Mouse (Mus musculus): ENCODE results near the gene Tsga10. TPM values are rescaled to one million over a fixed set of nuclear protein-coding genes. Genes with fewer than 3 reads are reported as not detected.

Tsga10 gene
- polyA plus RNA-seq, 1 experiment from 2014 or later, result 4.1 TPM

DNA sequence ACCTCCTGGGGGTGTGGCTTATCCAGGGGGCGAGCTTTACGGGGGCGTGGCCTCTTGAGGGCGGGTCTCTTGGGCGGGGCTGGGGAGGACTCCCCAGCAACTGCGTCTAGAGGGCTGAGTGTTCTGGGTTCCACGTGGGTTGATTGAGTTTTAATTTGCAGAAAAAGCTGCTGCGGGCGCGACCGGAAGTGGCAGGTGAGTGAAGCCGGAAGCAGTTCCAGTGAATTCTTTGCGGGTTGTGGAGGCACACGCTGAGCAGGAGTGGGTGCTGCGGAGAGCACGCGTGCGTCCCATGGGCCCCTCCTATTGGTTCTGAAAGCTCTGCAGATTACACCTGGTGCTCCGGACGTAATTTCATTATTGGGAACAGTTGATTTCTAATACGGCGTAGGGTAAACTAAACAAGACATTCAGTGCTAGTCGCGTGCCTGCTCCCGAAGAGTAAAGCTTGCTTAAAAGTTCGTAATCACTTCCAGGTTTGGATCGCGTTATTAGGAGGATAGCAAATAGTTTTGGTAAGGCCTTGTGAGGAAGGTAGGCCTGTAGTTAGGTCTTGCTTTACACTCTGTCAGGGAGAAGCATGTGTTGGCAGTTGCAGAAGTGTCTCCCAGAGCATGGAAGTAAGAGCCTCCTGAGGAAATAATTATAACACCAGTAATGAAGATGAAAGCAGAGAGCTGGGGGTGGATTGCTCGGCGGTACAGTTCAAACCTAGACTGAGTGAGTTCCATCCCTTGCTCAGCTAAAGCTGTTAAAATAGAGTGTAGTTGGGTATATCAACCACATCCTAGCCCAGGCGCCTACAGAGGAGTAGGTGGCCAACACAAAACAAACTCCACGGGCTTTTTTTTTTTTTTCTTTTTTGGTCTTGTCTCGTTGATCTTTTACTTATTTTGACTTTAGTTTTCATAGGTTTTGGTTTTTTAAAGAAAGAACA, 6.2 kb upstream of the Tsga10 start:
- DNase-seq (ENCODE audit: low spot score), result peak; percentile 91
- Histone ChIP-seq H3K9me3 (peaks cover 5% of the 10 kb centered on the region; the same call in 1 of the 2 replicates), H3K27ac (peak overlapping the region; percentile 83), H3K36me3 (peaks cover 29% of the 10 kb centered on the region), H3K27me3 (ENCODE audit: insufficient read depth, poor library complexity, severe bottlenecking) (0 out of 2 replicates have a peak, but pooled peaks cover 6% of the 10 kb centered on the region), H3K4me3 (peak overlapping the region; percentile 69), H3K4me1 (peaks cover 3% of the 10 kb centered on the region; the same call in 1 of the 2 replicates)
- 6% methylated on average over 33 of the region's 33 CpGs for WGBS

DNA sequence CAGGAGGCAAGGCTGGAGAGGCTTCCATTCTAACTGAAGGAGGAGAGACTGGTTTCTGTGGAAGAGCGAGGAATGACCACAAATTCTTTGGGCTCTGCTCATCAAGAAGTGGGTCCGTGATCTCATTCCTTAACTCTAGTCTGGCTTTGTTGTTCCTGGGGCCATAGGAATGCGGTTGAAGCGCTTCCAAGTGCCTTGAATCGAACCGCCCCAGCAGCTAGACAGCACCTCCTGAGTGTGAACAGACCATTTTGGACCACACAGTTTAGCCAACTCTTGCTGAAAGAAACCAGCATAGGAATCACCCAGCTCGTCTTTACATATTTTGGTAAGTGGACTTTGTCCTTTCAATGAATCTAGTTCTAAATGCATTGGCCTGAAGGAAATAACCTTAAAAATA, 5.5 kb upstream of the Tsga10 start, which contains the start of gene Lipt1:
Lipt1 (plus strand) TSS at position 35 of the 400 bp plus-strand sequence.
- peaks cover 22% of the 10 kb centered on the region for H3K36me3 ChIP-seq
- 8% methylated on average over 7 of the region's 7 CpGs for WGBS
- peak; percentile 83 for DNase-seq (ENCODE audit: low spot score)
- H3K27ac ChIP-seq, result peak within 1 kb of the TSS; percentile 83
- peak within 1 kb of the TSS; percentile 69 for H3K4me3 ChIP-seq
- peaks cover 5% of the 10 kb centered on the region; the same call in 1 of the 2 replicates for H3K9me3 ChIP-seq
- peaks cover 3% of the 10 kb centered on the region; the same call in 1 of the 2 replicates for H3K4me1 ChIP-seq
- 0 out of 2 replicates have a peak, but pooled peaks cover 6% of the 10 kb centered on the region for H3K27me3 ChIP-seq (ENCODE audit: insufficient read depth, poor library complexity, severe bottlenecking)

DNA sequence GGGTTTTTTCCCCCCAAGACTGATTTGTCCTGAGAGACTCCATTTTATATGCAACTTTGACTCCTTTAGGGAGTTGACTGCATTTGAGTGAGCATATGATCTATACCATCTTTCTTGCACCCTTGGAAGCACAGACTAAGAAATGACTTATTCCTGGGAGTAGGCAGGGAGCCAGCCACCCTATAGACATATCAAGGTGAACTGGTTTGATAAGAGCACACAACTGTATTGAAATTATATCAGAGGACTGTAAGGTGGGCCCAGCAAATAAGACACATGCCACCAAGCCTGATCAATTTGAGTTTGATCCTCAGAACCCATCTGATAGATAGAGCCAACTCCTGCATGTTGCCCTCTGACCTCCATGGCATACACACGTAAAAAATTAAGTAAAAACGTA, 3.1 kb upstream of the Tsga10 start:
- H3K4me1 ChIP-seq, result peaks cover 3% of the 10 kb centered on the region; the same call in 1 of the 2 replicates
- H3K27ac ChIP-seq, result no peak overlapping the region
- H3K27me3 ChIP-seq (ENCODE audit: insufficient read depth, poor library complexity, severe bottlenecking), result 0 out of 2 replicates have a peak, but pooled peaks cover 6% of the 10 kb centered on the region
- no peaks in the 10 kb centered on the region for H3K9me3 ChIP-seq
- no peak for DNase-seq (ENCODE audit: low spot score)
- 0 out of 2 replicates have a peak, but pooled peaks cover 2% of the 10 kb centered on the region for H3K36me3 ChIP-seq
- 49% methylated on average over 2 of the region's 2 CpGs for WGBS
- no peak overlapping the region for H3K4me3 ChIP-seq

DNA sequence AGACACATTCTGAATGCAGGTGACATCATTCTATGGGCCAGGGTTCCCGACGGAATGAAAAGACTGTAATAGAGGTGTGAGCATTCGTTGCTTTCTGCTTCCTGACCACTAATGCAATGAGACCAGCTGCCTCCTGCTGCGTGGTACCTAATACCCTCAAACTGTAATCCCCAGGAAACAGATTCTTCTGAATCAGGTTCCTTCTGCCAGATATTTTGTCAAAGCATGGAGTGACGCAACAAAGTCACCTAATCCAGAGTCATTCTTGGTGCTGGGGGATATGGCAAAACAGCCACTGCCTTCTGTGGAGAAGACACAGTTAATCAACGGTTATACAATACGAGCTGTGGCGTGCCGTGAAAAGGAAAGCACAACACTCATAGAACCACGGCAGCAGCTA, 2.4 kb upstream of the Tsga10 start:
- Histone ChIP-seq H3K4me3 (no peak overlapping the region), H3K36me3 (no peaks in the 10 kb centered on the region), H3K27ac (no peak overlapping the region), H3K4me1 (peaks cover 3% of the 10 kb centered on the region; the same call in 1 of the 2 replicates), H3K27me3 (ENCODE audit: insufficient read depth, poor library complexity, severe bottlenecking) (0 out of 2 replicates have a peak, but pooled peaks cover 6% of the 10 kb centered on the region), H3K9me3 (no peaks in the 10 kb centered on the region)
- 61% methylated on average over 10 of the region's 10 CpGs for WGBS
- no peak for DNase-seq (ENCODE audit: low spot score)

DNA sequence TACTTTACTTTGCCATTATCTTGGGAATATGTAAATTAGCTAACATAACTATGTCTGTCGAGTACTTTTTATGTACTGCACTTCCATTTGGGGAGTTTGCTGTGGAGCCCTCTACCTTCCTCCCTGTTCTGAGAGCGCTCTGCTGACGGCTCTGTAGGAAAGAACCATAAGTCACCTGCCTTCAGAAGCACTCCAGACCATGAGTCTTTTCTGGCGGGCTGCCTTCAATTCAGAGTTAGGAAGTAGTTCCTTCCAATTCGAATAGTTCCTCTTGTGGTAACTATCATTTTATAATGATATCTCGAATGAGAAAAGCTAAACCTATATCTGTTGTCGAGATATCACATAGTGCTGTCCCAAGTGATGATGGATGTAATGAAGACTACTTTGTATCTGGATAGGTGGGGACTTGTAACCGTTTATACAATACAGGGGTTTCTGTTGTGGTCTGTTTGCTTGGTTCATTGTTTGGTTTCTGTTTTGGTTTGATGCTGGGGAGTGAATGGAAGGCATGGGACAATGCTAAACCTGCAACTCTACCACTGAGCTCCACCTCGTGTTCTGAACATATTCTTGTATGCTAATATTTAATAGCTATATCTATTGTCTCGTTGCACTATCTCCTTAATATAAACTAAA, 1.6 kb upstream of the Tsga10 start:
- Histone ChIP-seq H3K4me1 (peaks cover 3% of the 10 kb centered on the region; the same call in 1 of the 2 replicates), H3K36me3 (no peaks in the 10 kb centered on the region), H3K4me3 (no peak overlapping the region), H3K27ac (no peak overlapping the region), H3K9me3 (no peaks in the 10 kb centered on the region), H3K27me3 (ENCODE audit: insufficient read depth, poor library complexity, severe bottlenecking) (0 out of 2 replicates have a peak, but pooled peaks cover 6% of the 10 kb centered on the region)
- DNase-seq (ENCODE audit: low spot score), result no peak
- WGBS, result 65% methylated on average over 10 of the region's 10 CpGs

DNA sequence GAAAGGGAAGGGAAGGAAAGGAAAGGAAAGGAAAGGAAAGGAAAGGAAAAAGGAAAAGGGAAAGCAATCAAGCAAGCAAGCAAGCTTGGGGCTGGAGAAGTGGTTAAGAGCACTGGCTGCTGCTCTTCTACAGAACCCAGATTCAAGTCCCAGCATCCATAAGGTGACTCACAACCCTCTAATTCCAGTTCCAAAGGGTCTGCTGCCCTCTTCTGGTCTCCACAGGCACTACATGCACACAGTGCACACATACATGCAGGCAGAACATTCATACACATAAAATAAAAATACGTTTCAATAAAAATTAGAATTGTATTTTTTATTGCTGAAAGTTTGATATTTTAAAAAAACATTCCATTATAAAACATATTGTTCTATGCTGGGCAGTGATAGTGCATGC, 827 bp upstream of the Tsga10 start:
- no peak for DNase-seq (ENCODE audit: low spot score)
- no peaks in the 10 kb centered on the region for H3K36me3 ChIP-seq
- no peaks in the 10 kb centered on the region for H3K9me3 ChIP-seq
- peaks cover 3% of the 10 kb centered on the region; the same call in 1 of the 2 replicates for H3K4me1 ChIP-seq
- 0 out of 2 replicates have a peak, but pooled peaks cover 6% of the 10 kb centered on the region for H3K27me3 ChIP-seq (ENCODE audit: insufficient read depth, poor library complexity, severe bottlenecking)
- no peak overlapping the region for H3K4me3 ChIP-seq
- 63% methylated on average over 1 of the region's 1 CpGs for WGBS
- H3K27ac ChIP-seq, result no peak overlapping the region

DNA sequence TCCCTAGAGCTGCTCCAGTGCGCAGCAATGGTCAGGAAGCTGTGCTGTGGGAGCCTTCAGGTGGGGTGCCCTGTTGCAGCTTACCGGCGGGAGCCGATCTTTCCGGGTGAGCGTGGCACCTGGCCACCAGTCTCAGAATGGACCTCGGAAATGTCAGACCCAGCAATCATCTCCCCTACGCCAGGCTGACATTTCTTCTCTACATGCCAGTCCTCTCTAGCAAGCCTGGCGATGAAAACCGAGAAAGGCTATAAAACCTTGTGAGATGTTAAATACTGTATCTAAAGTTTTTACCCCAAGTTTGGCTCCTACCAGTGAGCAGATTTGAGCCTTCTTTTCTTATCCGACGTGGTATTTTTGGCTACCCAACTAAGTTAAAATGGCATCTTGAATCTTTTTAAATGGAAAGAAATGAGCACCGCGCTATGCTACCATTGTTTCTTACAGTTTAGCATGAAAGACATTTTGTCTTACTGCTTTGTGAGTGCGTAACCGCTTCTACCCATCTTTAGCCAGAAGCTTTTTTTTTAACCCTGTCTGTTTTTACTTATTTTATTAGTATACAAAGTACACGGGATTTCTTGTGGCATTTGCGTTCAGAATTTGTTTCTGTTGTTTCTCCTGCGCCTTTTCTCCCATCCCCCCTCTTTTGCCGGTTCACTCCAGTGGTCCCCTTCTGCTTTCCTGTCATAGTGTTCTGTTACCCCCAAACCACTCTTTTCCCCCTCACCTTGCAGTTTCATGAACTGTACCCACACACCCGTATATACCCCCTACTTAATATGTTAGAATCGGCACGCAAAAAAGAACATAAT, 621 bp downstream of the Tsga10 start:
- Histone ChIP-seq H3K27ac (peak overlapping the region; percentile 88), H3K9me3 (no peaks in the 10 kb centered on the region), H3K4me1 (no peaks in the 10 kb centered on the region), H3K4me3 (peak overlapping the region; percentile 66), H3K36me3 (no peaks in the 10 kb centered on the region), H3K27me3 (ENCODE audit: insufficient read depth, poor library complexity, severe bottlenecking) (0 out of 2 replicates have a peak, but pooled peaks cover 6% of the 10 kb centered on the region)
- 12% methylated on average over 23 of the region's 23 CpGs for WGBS
- no peak for DNase-seq (ENCODE audit: low spot score)

DNA sequence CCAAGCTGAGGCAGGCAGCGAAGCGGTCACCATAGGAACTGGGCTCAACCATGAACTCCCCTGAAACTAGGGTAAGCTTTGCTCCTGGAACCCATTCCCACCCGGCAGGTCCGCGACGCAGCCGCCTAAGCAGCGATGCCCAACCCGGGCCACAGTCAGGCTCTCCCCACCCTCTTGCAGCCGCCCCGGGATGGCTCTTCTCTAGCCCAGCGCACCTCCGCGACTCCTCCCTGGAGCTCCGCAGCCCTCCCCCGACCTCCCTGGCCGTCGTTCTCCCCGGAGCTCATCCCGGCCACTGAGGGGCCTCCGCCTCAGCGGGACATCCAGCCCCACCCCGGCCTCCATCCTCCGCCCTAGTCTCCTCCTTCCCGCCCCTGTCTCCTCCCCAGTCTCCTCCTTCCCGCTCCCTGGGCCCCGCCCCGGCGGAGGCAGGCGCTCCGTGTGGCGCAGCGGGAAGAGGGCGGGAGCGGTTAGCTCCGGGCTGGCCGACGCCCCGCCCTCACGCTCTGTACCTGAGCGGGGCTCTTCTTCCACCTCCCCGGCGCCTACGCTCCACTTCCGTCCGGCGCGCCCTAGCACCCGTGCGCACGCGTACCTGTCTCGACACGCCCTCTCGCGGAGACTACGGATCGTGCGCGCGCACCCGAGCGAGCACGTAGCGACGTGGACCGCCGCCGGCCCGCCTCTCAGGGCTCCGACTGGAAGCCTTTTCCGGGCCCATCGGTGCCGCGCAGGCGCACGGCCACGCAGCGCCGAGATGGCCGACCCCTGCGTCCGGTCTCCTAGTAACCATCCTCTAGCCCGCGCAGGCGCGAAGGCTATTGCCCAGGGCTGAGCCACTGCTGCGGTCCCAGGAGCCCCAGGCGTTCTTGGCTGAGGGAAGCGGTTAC, 1.5 kb downstream of the Tsga10 start:
- no peaks in the 10 kb centered on the region for H3K4me1 ChIP-seq
- peak overlapping the region; percentile 66 for H3K4me3 ChIP-seq
- peak overlapping the region; percentile 88 for H3K27ac ChIP-seq
- under 1% methylated on average over 90 of the region's 90 CpGs for WGBS
- no peaks in the 10 kb centered on the region for H3K9me3 ChIP-seq
- 0 out of 2 replicates have a peak, but pooled peaks cover 6% of the 10 kb centered on the region for H3K27me3 ChIP-seq (ENCODE audit: insufficient read depth, poor library complexity, severe bottlenecking)
- DNase-seq (ENCODE audit: low spot score), result peak; percentile 100
- H3K36me3 ChIP-seq, result no peaks in the 10 kb centered on the region

DNA sequence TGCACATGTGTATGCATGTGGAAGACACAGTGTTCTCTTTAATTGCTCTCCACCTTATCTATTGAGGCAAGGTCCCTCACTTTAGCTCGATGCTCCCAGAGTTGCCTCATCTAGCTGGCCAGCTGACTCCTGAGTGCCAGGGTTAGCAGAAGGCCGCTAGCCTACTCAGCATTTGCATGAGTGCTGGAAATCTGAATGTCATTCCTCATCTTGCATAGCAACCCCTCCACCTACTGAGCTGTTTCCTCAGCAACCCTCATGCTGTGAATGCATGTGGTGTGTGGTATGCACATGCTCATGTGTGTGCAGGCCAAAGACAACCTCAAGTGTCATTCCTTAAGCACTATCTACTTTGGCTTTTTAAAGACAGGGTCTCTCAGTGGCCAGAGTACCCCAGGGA, 15.5 kb downstream of the Tsga10 start:
- Histone ChIP-seq H3K4me3 (no peak overlapping the region), H3K9me3 (no peaks in the 10 kb centered on the region), H3K27me3 (ENCODE audit: insufficient read depth, poor library complexity, severe bottlenecking) (no peaks in the 10 kb centered on the region), H3K36me3 (no peaks in the 10 kb centered on the region), H3K27ac (no peak overlapping the region), H3K4me1 (peaks cover 5% of the 10 kb centered on the region)
- no peak for DNase-seq (ENCODE audit: low spot score)
- 37% methylated on average over 2 of the region's 2 CpGs for WGBS

DNA sequence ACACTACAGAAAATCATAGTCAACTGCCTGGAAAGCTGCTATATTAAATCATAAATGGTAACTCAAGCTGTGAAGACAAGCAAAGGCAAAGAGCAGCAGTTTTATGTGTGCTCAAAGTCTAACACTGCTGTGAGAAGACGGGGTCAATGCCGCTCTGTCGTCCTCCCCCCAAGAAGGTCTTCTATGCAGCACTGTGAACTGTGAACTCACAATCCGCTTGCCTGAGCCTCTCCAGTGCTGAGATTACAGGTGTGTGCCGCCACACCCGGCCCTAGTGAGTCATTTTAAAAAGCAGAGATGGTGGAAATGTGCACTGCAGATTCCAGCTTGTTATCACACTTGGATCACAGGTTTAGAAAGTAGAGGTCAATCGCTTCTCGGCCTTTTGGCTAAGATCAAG, 19.4 kb downstream of the Tsga10 start:
- Histone ChIP-seq H3K36me3 (no peaks in the 10 kb centered on the region), H3K4me1 (peaks cover 5% of the 10 kb centered on the region), H3K9me3 (no peaks in the 10 kb centered on the region), H3K4me3 (no peak overlapping the region), H3K27ac (no peak overlapping the region), H3K27me3 (ENCODE audit: insufficient read depth, poor library complexity, severe bottlenecking) (no peaks in the 10 kb centered on the region)
- DNase-seq (ENCODE audit: low spot score), result no peak
- 80% methylated on average over 8 of the region's 8 CpGs for WGBS

DNA sequence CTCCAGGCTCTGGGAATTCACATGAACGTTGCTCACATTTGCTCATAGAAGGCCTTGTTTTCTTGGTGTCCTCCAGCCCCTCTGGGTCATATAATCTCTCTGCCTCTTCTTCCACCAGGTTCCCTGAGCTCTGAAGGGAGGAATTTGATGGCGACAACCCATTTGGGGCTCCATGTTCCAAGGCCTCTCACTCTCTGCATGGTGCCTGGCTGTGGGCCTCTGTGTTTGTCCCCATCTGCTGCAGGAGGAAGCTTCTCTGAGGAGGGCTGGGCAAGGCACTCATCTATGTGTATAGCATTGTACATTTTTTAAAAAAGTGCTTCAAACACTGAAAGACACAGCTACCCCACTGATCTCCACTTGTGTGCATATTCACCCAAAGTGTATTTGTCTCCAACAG, 34.5 kb downstream of the Tsga10 start:
- H3K36me3 ChIP-seq, result peaks cover 5% of the 10 kb centered on the region; the same call in 1 of the 2 replicates
- H3K4me3 ChIP-seq, result no peak overlapping the region
- no peak for DNase-seq (ENCODE audit: low spot score)
- H3K9me3 ChIP-seq, result no peaks in the 10 kb centered on the region
- 46% methylated on average over 2 of the region's 2 CpGs for WGBS
- no peaks in the 10 kb centered on the region for H3K4me1 ChIP-seq
- H3K27me3 ChIP-seq (ENCODE audit: insufficient read depth, poor library complexity, severe bottlenecking), result no peaks in the 10 kb centered on the region
- H3K27ac ChIP-seq, result no peak overlapping the region
